Mouse (Mus musculus): ENCODE data around the gene Dlg4. TPM values are rescaled to one million over a fixed set of nuclear protein-coding genes. Genes with fewer than 3 reads are reported as not detected.
"Not testable (repeated sequence)": the region's sequence is repeated elsewhere in the genome, so short reads cannot be mapped to it uniquely, and the experiment has no call there.

Gene Dlg4
- polyA plus RNA-seq, 1 experiment from 2014 or later: 0.53 TPM

DNA sequence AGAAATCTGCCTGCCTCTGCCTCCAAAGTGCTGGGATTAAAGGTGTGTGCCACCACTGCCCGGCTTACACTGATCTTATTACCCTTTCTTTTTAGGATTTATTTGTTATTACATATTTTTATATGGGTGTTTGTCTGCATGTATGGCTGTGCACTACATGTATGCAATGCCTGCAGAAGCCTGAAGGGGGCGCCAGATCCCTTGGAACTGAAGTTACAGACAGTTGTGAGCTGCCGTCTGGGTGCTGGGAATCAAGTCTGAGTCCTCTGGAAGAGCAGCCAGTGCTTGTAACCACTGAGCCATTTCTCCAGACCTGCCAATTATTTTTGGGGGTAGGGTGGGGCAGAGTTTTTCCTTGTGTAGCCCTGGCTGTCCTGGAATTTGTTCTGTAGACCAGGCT lies 46.3 kb downstream of the Dlg4 start:
- no peaks in the 10 kb centered on the region for H3K9me3 ChIP-seq (replicated peaks; ENCODE audit: control insufficient read depth, low read length)
- H3K4me2 ChIP-seq (ENCODE audit: low read depth, low read length): no peak overlapping the region
- no peak for ATAC-seq (ENCODE audit: low read depth)
- H3K27ac ChIP-seq (ENCODE audit: low read length): no peak overlapping the region
- H3K4me3 ChIP-seq (ENCODE audit: low read depth, low read length): no peak overlapping the region
- H3K4me1 ChIP-seq (ENCODE audit: control insufficient read depth, low read depth, low read length): no peaks in the 10 kb centered on the region
- H3K36me3 ChIP-seq (ENCODE audit: control insufficient read depth, insufficient read depth): no peaks in the 10 kb centered on the region
- 54% methylated on average over 3 of the region's 3 CpGs for WGBS (ENCODE audit: insufficient replicate concordance)
- no peak overlapping the region for H3K9ac ChIP-seq (ENCODE audit: low read depth, low read length)
- no peaks in the 10 kb centered on the region for H3K27me3 ChIP-seq (ENCODE audit: control insufficient read depth, insufficient read depth, low read depth, low read length)

DNA sequence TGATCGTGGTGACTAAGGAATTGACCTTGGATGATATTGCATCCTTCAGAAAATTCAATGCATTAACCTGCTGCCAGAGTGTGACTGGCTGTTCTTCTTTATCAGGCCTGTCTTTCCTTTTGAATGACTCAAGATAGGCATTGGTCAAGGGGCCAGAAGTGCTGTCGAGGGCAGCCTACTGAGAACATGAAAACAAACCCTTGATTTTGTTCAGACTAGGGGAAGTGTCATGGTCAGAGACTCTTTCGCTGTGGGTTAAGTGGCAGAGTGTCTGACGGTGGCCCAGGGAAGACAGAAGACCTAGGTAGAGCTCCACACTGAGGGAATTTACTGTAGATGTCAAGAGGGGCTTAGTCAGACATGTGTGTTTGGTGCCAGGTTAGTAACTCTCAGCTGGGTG lies 50.0 kb downstream of the Dlg4 start:
- Histone ChIP-seq H3K27ac (ENCODE audit: low read length) (no peak overlapping the region), H3K9me3 (replicated peaks; ENCODE audit: control insufficient read depth, low read length) (no peaks in the 10 kb centered on the region), H3K36me3 (ENCODE audit: control insufficient read depth, insufficient read depth) (no peaks in the 10 kb centered on the region), H3K27me3 (ENCODE audit: control insufficient read depth, insufficient read depth, low read depth, low read length) (no peaks in the 10 kb centered on the region), H3K4me2 (ENCODE audit: low read depth, low read length) (no peak overlapping the region), H3K9ac (ENCODE audit: low read depth, low read length) (no peak overlapping the region), H3K4me1 (ENCODE audit: control insufficient read depth, low read depth, low read length) (no peaks in the 10 kb centered on the region), H3K4me3 (ENCODE audit: low read depth, low read length) (no peak overlapping the region)
- 48% methylated on average over 4 of the region's 4 CpGs for WGBS (ENCODE audit: insufficient replicate concordance)
- no peak for ATAC-seq (ENCODE audit: low read depth)

DNA sequence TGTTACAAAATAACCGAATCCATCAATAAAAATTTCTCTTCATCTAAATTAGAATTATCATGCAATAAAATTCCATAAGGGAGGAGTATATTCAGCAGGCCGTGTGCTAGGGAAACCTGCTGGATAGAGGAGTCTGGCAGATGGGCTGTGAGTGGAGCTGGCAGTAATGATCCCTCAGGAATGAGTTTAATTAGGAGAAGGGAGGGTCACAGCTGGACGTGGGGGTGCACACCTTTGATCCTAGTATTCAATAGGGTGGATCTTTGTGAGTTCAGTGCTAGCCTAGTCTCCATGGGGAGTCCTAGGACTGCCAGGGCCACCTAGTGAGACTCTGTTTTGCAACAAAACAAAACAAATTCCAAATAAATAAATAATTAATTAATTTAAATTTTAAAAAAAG lies 51.5 kb downstream of the Dlg4 start:
- no peak overlapping the region for H3K9ac ChIP-seq (ENCODE audit: low read depth, low read length)
- no peaks in the 10 kb centered on the region for H3K36me3 ChIP-seq (ENCODE audit: control insufficient read depth, insufficient read depth)
- no peak overlapping the region for H3K27ac ChIP-seq (ENCODE audit: low read length)
- no peaks in the 10 kb centered on the region for H3K4me1 ChIP-seq (ENCODE audit: control insufficient read depth, low read depth, low read length)
- H3K4me2 ChIP-seq (ENCODE audit: low read depth, low read length): no peak overlapping the region
- H3K27me3 ChIP-seq (ENCODE audit: control insufficient read depth, insufficient read depth, low read depth, low read length): no peaks in the 10 kb centered on the region
- ATAC-seq (ENCODE audit: low read depth): no peak
- H3K9me3 ChIP-seq (replicated peaks; ENCODE audit: control insufficient read depth, low read length): no peaks in the 10 kb centered on the region
- H3K4me3 ChIP-seq (ENCODE audit: low read depth, low read length): no peak overlapping the region
- WGBS (ENCODE audit: insufficient replicate concordance): 51% methylated on average over 3 of the region's 3 CpGs

DNA sequence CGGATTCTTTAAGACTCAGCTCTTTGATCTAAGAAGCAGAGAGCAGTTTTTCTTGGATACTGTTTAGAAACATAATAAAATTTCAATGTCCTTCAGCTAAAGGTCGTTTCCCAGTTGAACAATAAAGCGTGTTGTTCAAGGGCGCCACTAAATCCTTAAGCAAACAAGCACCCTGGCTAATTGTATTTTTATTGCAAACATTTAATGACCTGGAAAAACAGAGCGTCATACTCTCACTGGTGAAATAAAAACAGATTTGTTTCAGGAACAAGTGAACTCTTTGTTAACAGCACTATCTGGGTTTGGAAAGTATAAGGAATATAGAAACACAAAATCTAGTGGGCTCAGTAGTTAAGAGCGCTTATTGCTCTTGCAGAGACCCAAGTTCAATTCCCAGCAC lies 53.3 kb downstream of the Dlg4 start:
- Histone ChIP-seq H3K27ac (ENCODE audit: low read length) (no peak overlapping the region), H3K36me3 (ENCODE audit: control insufficient read depth, insufficient read depth) (no peaks in the 10 kb centered on the region)

DNA sequence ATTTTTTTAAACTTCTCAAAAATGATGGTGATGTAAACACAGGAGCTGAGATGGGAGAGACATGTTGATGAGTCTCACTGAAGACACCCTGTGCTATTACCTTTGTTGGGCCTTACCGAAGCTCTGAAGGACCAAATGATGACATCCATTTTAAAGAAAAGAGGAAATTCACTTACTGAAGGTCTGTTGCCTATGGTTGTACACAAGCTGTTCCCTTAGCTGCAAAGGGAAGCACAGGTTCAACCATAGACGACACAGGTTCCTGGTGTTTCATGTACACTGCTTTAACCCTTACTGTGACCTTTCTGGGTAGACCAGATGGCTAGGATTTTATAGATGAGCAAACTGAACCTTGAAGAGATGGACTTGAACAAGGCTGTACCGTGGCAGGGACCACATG lies 53.9 kb downstream of the Dlg4 start:
- H3K9ac ChIP-seq (ENCODE audit: low read depth, low read length): not testable (repeated sequence)

More for the DNA sequence above, 53.3 kb downstream of the Dlg4 start:
- ATAC-seq (ENCODE audit: low read depth): no peak
- no peak overlapping the region for H3K4me2 ChIP-seq (ENCODE audit: low read depth, low read length)
- 66% methylated on average over 6 of the region's 6 CpGs for WGBS (ENCODE audit: insufficient replicate concordance)
- peaks cover 6% of the 10 kb centered on the region for H3K4me1 ChIP-seq (ENCODE audit: control insufficient read depth, low read depth, low read length)
- H3K4me3 ChIP-seq (ENCODE audit: low read depth, low read length): no peak overlapping the region
- no peaks in the 10 kb centered on the region for H3K9me3 ChIP-seq (replicated peaks; ENCODE audit: control insufficient read depth, low read length)
- H3K9ac ChIP-seq (ENCODE audit: low read depth, low read length): no peak overlapping the region
- H3K27me3 ChIP-seq (ENCODE audit: control insufficient read depth, insufficient read depth, low read depth, low read length): no peaks in the 10 kb centered on the region; the same call in 1 of the 2 replicates

DNA sequence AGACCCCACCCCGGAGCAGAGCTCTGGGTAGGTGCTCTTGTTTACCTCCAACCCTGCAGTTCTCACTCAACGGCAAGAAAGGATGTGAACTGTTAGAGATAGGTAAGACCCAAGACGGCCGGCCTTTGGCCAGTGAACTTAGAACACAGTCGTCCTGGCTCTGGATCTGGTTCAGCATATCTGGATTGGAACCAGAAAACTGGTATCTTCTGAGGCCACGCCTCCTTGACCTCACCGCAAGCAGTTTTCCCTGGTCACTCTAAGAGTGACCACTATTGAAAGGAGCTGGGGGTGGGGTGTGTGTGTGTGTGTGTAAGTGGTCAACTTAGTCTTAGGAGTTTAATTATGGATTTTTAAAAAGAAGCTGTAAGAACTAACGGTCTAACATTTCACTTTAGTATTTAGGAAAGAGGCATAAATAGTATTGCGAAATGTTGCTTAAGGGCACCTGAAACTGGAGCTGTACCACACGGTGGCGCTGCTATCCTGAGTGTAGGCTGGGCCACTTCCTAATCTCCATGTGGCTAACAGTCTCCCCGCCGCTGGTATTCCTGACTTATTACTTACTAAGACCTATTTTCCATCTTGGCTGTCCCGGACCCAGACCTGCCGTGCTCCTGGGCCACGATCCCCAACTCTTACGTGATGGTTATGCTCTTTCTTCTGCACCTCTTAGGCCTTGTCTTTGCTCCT lies 57.8 kb downstream of the Dlg4 start:
- H3K4me2 ChIP-seq (ENCODE audit: low read depth, low read length): peak overlapping the region; percentile 44
- H3K27ac ChIP-seq (ENCODE audit: low read length): peak overlapping the region; percentile 87
- no peak overlapping the region for H3K4me3 ChIP-seq (ENCODE audit: low read depth, low read length)
- ATAC-seq (ENCODE audit: low read depth): 0 out of 2 replicates have a peak, but pooled peaks have one; percentile 25
- H3K27me3 ChIP-seq (ENCODE audit: control insufficient read depth, insufficient read depth, low read depth, low read length): no peaks in the 10 kb centered on the region; the same call in 1 of the 2 replicates
- 33% methylated on average over 17 of the region's 17 CpGs for WGBS (ENCODE audit: insufficient replicate concordance)
- H3K4me1 ChIP-seq (ENCODE audit: control insufficient read depth, low read depth, low read length): peaks cover 31% of the 10 kb centered on the region
- H3K9ac ChIP-seq (ENCODE audit: low read depth, low read length): peak overlapping the region; percentile 27; the same call in 1 of the 2 replicates
- H3K36me3 ChIP-seq (ENCODE audit: control insufficient read depth, insufficient read depth): no peaks in the 10 kb centered on the region
- H3K9me3 ChIP-seq (replicated peaks; ENCODE audit: control insufficient read depth, low read length): no peaks in the 10 kb centered on the region

More for the DNA sequence above, 53.9 kb downstream of the Dlg4 start:
- not testable (repeated sequence) for ATAC-seq (ENCODE audit: low read depth); H3K27ac ChIP-seq (ENCODE audit: low read length); H3K9me3 ChIP-seq (replicated peaks; ENCODE audit: control insufficient read depth, low read length); H3K4me2 ChIP-seq (ENCODE audit: low read depth, low read length); H3K27me3 ChIP-seq (ENCODE audit: control insufficient read depth, insufficient read depth, low read depth, low read length); H3K4me3 ChIP-seq (ENCODE audit: low read depth, low read length); H3K36me3 ChIP-seq (ENCODE audit: control insufficient read depth, insufficient read depth)
- 29% methylated on average over 3 of the region's 3 CpGs for WGBS (ENCODE audit: insufficient replicate concordance)
- peaks cover 12% of the 10 kb centered on the region for H3K4me1 ChIP-seq (ENCODE audit: control insufficient read depth, low read depth, low read length)

DNA sequence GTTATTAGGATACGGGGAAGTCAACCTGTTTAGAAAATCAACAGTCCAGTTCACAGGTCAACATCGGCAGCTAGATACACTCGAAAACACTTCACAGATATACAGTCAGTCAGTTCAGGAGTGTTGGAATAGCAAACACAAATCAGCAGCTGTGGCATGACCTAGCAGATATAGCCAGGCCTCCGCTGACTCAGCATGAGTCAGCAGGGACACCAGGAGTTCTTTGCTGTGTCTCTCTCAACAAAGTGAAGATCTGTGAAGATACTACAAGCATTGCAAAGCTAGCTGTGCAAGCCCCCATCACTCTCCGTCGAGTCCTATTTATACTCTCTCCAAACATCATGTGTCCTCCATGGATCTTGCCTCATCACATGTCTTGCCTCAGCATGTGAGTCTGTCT lies 58.8 kb downstream of the Dlg4 start:
- H3K4me3 ChIP-seq (ENCODE audit: low read depth, low read length): no peak overlapping the region
- no peaks in the 10 kb centered on the region for H3K36me3 ChIP-seq (ENCODE audit: control insufficient read depth, insufficient read depth)
- H3K4me2 ChIP-seq (ENCODE audit: low read depth, low read length): peak overlapping the region; percentile 44
- WGBS (ENCODE audit: insufficient replicate concordance): 47% methylated on average over 6 of the region's 6 CpGs
- no peak overlapping the region for H3K9ac ChIP-seq (ENCODE audit: low read depth, low read length)
- ATAC-seq (ENCODE audit: low read depth): peak; percentile 84
- peak overlapping the region; percentile 87 for H3K27ac ChIP-seq (ENCODE audit: low read length)
- no peaks in the 10 kb centered on the region; the same call in 1 of the 2 replicates for H3K27me3 ChIP-seq (ENCODE audit: control insufficient read depth, insufficient read depth, low read depth, low read length)
- peaks cover 31% of the 10 kb centered on the region for H3K4me1 ChIP-seq (ENCODE audit: control insufficient read depth, low read depth, low read length)
- no peaks in the 10 kb centered on the region for H3K9me3 ChIP-seq (replicated peaks; ENCODE audit: control insufficient read depth, low read length)

DNA sequence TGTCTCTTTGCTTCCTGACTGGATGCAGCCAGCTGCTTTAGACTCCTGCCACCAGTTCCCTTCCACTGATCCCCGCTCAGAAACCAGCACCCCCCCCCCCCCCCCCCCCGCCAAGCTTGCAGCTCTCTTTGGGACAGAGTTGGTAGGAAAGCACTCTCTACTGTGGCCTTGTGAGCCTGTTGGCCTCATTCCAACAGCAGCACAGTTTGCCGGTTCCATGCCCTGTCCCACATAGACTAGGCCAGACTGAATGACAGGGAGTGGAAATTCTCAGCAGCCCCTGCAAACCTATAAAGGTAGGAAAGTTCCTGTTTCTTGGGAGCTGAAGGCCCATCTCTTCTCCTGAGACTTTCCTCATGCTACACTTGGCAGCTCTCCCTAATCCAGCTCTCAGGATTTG lies 60.7 kb downstream of the Dlg4 start:
- Histone ChIP-seq H3K27ac (ENCODE audit: low read length) (no peak overlapping the region), H3K4me2 (ENCODE audit: low read depth, low read length) (no peak overlapping the region), H3K9ac (ENCODE audit: low read depth, low read length) (no peak overlapping the region), H3K4me1 (ENCODE audit: control insufficient read depth, low read depth, low read length) (peaks cover 31% of the 10 kb centered on the region), H3K36me3 (ENCODE audit: control insufficient read depth, insufficient read depth) (no peaks in the 10 kb centered on the region), H3K4me3 (ENCODE audit: low read depth, low read length) (no peak overlapping the region), H3K27me3 (ENCODE audit: control insufficient read depth, insufficient read depth, low read depth, low read length) (no peaks in the 10 kb centered on the region; the same call in 1 of the 2 replicates), H3K9me3 (replicated peaks; ENCODE audit: control insufficient read depth, low read length) (no peaks in the 10 kb centered on the region)
- WGBS (ENCODE audit: insufficient replicate concordance): 41% methylated on average over 2 of the region's 3 CpGs
- no peak for ATAC-seq (ENCODE audit: low read depth)

DNA sequence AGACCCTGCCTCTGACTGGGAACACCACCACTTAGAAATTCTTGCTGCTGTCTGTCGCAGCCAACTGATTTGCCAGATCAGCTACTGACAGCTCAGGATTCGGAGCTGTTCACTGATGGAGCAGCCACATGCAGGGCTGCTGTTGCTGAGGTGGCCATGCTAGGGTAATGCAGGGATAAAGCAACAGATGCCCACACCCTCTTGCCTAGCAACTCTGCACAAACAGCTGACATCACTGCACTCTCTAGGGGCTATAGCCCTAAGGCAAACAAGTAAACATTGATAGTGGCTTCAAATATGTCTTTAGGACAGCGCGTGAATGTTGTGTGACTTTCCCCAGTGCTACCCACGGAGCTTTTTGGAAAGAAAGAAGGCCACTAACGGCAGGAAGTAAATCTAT lies 62.4 kb downstream of the Dlg4 start:
- no peak overlapping the region for H3K9ac ChIP-seq (ENCODE audit: low read depth, low read length)
- no peaks in the 10 kb centered on the region for H3K9me3 ChIP-seq (replicated peaks; ENCODE audit: control insufficient read depth, low read length)
- H3K4me3 ChIP-seq (ENCODE audit: low read depth, low read length): no peak overlapping the region
- peaks cover 31% of the 10 kb centered on the region for H3K4me1 ChIP-seq (ENCODE audit: control insufficient read depth, low read depth, low read length)
- ATAC-seq (ENCODE audit: low read depth): peak; percentile 57; the same call in 1 of the 2 replicates
- H3K27ac ChIP-seq (ENCODE audit: low read length): no peak overlapping the region
- H3K36me3 ChIP-seq (ENCODE audit: control insufficient read depth, insufficient read depth): no peaks in the 10 kb centered on the region
- H3K4me2 ChIP-seq (ENCODE audit: low read depth, low read length): no peak overlapping the region
- WGBS (ENCODE audit: insufficient replicate concordance): 52% methylated on average over 6 of the region's 6 CpGs
- no peaks in the 10 kb centered on the region for H3K27me3 ChIP-seq (ENCODE audit: control insufficient read depth, insufficient read depth, low read depth, low read length)

Data from liver, embryonic 16.5 days (tissue).